Mouse (Mus musculus) telencephalon, adult 2 months (tissue): ENCODE measurements around the gene Syvn1.
"Not testable (repeated sequence)": the region's sequence is repeated elsewhere in the genome, so short reads cannot be mapped to it uniquely, and the experiment has no call there.

Source experiments
- DNase-seq: peaks from one replicate; pipeline ENCODE4 v3.0.0-alpha.2; 2011; ENCODE audit warnings: low read depth, low spot score

The Syvn1 gene

GRCm38 (mm10) chr19:6040002-6040401 is 6.4 kb upstream of the Syvn1 start:
- no peak for DNase-seq

- no peak for DNase-seq
Observed at GRCm38 (mm10) chr19:6042293-6042692, 4.1 kb upstream of the Syvn1 start.

GRCm38 (mm10) chr19:6044102-6044501 is 2.3 kb upstream of the Syvn1 start:
- DNase-seq = not testable (repeated sequence)

- no peak for DNase-seq
Observed at GRCm38 (mm10) chr19:6045366-6046293, 746 bp upstream of the Syvn1 start.

DNA sequence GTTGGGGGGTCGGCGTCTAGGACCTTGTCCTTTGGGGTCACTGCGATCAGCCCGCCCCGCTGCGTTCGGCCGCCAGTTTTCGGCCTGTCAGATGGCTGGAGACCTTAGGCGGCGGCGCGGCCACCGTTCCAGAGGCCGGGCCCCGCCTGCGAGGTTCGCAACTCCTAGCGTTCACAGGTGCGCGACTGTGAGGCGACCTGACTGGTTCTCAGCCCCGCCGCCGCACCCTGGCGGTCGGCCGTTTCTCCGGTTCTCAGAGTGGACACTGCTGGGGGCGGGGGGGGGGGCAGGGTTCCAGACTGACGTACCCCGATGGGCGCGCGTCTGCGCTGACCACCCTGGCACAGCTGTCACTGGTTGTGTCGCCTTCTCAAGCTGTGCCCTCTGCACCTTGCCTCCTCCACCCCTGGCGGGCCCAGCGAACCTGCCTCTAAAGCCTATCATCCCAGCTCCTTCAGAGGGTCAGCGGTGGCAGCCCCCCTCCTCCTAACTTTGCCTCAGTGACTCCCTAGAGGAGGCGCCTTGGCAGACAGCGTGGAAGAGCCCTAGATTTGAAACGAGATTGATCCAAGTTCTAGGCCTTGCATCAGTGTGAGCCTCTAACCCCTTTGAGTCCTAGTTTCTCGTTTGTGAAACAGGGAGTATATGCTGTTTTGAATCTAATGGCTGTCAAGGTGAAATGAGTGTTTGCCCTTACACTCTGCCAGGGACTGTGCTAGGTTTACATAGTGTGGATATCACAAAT is 950 bp downstream of the Syvn1 start:
- no peak for DNase-seq

GRCm38 (mm10) chr19:6047899-6048166 is 1.5 kb downstream of the Syvn1 start:
- DNase-seq = no peak

DNA sequence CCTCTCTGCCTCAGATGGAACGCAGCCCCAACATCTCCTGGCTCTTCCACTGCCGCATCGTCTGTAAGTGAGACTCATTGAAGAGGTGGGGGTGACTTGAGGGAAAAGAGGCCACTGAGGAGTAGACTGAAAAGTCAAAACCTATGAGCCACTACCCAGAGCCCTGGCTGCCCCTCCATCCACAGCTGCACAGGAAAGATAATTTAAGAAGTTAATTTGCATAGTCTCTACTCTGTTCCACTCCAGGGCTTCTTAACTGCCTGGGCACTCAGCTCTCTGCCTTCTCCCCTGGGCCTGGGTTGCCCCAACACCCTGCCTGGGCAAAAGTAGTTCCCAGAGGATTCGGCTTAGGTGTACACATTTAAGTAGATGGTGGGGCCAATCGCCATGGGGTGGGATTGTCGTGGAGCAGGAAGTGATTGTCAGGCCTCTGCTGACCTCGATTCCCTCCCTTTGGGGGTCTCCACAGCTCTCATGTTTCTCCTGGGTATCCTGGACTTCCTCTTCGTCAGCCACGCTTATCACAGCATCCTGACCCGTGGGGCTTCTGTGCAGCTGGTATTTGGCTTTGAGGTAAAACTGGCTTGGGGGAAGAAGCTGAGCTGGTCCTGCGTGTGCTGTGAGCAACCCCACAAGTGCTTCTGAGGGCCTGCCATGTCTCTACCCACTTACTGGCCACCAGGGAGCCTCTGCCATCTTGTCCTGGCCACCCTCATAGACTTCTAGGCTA is 2.5 kb downstream of the Syvn1 start:
- DNase-seq = no peak

- DNase-seq = no peak
Observed at GRCm38 (mm10) chr19:6052516-6052915, 6.1 kb downstream of the Syvn1 start.

- no peak for DNase-seq
Observed at GRCm38 (mm10) chr19:6054296-6054695, 7.9 kb downstream of the Syvn1 start.

DNA sequence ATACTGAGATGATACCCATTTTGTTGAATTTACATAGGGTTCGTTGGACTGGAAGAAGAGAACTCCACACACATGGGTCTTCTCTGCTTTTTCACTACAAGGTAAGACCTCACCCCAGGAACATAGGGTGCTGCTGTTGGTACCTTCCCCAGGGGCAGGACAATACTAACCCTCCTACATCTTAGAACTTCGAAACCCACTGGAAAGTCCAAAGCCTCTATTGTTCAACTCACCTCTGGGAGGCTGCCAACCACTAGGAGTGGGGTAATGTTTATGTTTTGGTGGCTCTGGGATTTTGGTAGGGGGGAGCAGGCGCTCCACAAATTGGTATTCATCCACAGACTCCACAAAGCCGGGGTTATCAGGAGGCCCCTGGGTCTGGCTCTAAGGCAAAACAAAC is 10.3 kb downstream of the Syvn1 start:
- no peak for DNase-seq

GRCm38 (mm10) chr19:6057313-6058096 is 11.1 kb downstream of the Syvn1 start, which contains the start of the genes Mrpl49 and Fau:
Mrpl49 (minus strand) TSS chr19:6057785.
Fau (plus strand) TSS chr19:6057844.
- peak; percentile 97 for DNase-seq

DNA sequence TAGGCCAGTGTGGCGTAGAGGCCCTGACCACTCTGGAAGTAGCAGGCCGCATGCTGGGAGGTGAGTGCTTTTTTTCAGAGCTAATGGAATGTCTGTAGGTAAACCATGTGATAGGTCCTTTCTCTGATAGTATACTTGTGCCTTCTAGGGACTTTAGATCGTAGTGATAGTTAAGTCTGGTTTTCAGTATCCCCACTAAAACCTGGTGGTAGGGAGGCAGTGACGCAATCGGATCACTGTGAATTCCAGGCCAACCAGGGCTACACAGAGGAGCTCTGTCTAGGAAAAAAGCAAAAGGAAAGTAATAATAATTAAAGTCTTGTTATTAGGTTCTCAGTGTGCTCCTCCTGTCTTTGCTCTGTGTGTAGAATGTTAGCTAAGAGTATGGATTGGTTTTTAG is 12.1 kb downstream of the Syvn1 start:
- DNase-seq = no peak

DNA sequence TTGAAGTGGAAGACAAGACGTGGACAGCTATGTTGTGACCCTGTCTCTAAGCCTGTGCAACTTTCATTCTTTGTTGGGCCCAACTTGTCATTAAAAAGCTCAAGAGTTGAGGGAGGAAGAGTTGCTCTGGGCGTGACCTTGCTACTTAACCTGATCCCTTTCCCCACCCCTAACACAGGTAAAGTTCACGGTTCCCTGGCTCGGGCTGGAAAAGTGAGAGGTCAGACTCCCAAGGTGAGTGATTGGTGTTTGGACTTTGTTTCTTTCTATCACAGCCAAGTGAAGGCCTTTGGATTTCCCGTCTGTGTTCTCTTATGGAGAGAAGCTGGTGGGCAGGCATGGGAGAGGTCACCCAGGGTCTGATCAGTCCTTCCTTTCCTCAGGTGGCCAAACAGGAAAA is 12.6 kb downstream of the Syvn1 start:
- no peak for DNase-seq

DNA sequence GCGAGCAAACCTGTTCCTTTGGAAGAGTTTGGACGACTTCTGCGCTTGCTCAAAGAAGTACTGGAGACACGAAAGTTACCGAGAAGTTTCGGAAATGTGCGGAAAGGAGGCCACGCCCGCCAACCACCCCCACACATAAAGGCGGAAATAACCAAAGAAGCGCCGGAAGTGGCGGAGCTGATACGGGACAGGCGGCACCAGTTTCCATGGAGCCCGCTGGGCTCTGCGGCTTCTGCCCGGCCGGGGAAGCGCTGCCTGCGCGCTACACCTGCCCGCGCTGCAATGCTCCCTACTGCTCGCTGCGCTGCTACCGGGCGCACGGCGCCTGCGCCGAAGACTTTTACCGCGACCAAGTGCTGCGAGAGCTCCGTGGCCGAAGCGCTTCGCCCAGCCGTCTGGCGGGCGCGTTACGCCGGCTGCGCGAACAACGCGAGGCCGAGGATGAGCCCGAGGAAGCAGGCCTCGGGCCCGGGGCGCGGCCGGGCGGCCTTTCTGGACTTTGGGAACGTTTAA is 14.7 kb downstream of the Syvn1 start, which contains the start of gene Znhit2:
Gene Znhit2, plus strand, starts transcription at position 172 of the 513 bp plus-strand sequence.
- DNase-seq = peak; percentile 94

GRCm38 (mm10) chr19:6061641-6062302 is 15.4 kb downstream of the Syvn1 start:
- no peak for DNase-seq

GRCm38 (mm10) chr19:6062418-6062817 is 16.0 kb downstream of the Syvn1 start:
- DNase-seq = no peak

- no peak for DNase-seq
Observed at GRCm38 (mm10) chr19:6063081-6063480, 16.7 kb downstream of the Syvn1 start.

DNA sequence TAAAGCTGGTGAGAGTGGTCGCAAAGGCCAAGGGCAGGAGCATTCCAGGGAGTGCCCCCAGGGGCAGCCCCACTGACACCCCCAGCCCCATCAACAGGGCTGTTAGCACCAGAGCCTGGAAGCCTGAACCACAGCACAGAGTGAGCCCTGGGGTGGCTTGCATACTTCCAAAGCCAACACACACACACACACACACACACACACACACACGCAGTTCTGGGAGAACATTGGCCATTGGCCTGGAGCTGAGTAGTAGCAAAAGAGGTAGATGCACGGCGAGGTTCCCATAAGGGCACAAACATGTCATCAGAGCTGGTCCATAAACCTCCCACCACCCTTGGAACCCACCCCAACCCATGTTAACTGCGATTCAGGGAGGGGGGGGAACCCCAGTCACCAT is 20.2 kb downstream of the Syvn1 start:
- DNase-seq = no peak

DNA sequence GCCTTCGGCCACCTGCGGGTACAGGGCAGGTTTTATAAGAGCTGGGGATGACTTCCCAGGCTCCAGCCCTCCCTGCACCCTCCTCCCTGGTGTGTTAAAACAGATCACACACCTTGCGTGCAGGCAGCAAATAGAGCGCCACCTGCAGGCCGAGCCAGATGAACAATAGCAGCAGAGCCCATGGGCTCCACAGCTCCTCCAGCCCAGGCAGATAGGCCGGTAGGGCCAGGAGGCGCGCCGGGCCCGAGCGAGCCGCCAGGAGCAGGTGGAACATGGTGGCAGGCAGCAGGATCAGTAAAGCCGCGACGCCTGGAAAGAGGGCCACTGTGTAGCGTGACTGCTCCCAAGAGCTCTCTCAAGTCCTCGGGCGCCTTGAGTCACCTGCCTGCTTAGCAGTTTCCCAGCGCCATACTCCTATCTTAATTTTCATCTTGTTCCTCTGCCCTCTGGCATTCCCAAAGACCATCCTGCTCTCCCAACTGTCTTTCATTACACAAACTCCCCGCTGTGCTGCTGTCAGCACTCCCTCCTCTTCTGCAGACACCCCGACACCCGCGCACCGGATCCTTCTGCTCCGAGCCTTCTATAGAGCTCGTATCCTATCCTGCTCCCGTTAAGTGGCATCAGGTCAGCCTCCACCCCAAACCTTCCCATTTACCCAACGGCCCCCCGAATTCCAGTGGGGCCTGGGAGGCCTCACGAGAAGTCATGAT is 20.8 kb downstream of the Syvn1 start:
- DNase-seq = peak; percentile 64
